Mouse (Mus musculus): Measurements from ENCODE around the gene Eps15l1. TPM values are rescaled to one million over a fixed set of nuclear protein-coding genes. Genes with fewer than 3 reads are reported as not detected.

The Eps15l1 gene
- polyA plus RNA-seq (2016; fragmentation: Nextera tagmentation; extraction: Ambion mirVana): 74.3 and 74.5 TPM in 2 replicates

GRCm38 (mm10) chr8:72421362-72422335, at the start of gene Eps15l1:
TSS of gene Eps15l1 (minus strand) at chr8:72421460.
- WGBS: under 1% methylated on average over 48 of the region's 48 CpGs
- H3K9ac ChIP-seq: peak within 1 kb of the TSS; percentile 86
- H3K4me3 ChIP-seq: peak within 1 kb of the TSS; percentile 78
- H3K4me2 ChIP-seq (replicated peaks): peak within 1 kb of the TSS; percentile 65
- H3K4me1 ChIP-seq: peaks cover 31% of the 10 kb centered on the region
- H3K36me3 ChIP-seq: peaks cover 4% of the 10 kb centered on the region; the same call in 1 of the 2 replicates
- no peaks in the 10 kb centered on the region for H3K9me3 ChIP-seq (replicated peaks)
- peak within 1 kb of the TSS; percentile 85 for H3K27ac ChIP-seq
- no peaks in the 10 kb centered on the region for H3K27me3 ChIP-seq
- peak; percentile 98 for ATAC-seq (ENCODE audit: low FRiP score)

DNA sequence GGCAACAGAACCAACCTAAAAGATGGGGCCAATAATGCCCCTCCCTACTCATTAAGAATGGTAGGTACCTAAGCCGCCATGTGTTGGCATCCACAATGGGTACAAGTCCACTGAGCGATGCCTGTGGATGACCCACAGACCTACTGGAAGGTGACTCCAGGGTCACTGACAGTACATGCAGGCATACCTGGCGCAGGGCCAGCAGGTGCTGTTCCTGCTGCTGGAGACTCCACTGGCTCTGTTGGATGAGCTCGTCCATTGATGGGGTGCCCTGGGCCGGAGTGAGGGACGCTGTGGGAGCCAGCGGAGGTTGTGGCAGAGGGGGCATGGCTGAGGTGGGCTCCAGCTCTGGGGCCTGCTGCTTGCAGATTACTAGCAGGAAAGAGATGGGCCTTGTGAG, 49.4 kb upstream of the Eps15l1 start:
- ATAC-seq (ENCODE audit: low FRiP score): no peak
- H3K36me3 ChIP-seq: peaks cover 76% of the 10 kb centered on the region

DNA sequence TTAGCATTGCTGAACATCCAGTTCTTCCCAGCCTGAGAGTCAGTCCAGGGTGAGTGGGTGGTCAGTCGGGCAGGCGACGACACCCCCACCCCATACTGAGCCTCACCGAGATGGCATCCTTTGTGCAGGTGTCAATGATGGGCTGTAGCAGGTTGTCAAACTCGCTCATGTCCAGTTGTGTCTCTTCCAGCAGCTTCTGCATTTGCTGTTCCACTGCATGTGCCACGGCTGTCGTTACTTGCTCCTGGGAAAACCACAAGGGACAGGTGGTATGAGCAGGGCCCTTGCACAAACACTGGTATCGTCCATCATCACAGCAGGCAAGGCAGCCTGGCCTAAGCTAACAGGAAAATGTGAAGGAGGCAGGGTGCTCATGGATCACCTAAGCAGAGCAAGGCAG, 48.7 kb upstream of the Eps15l1 start:
- no peak overlapping the region for H3K4me3 ChIP-seq
- H3K27me3 ChIP-seq: no peaks in the 10 kb centered on the region
- H3K27ac ChIP-seq: no peak overlapping the region
- H3K9me3 ChIP-seq (replicated peaks): no peaks in the 10 kb centered on the region
- H3K9ac ChIP-seq: no peak overlapping the region
- ATAC-seq (ENCODE audit: low FRiP score): no peak
- H3K4me2 ChIP-seq (replicated peaks): no peak overlapping the region
- WGBS: 90% methylated on average over 8 of the region's 8 CpGs
- peaks cover 9% of the 10 kb centered on the region for H3K4me1 ChIP-seq
- H3K36me3 ChIP-seq: peaks cover 83% of the 10 kb centered on the region

More for the DNA sequence above, 49.4 kb upstream of the Eps15l1 start:
- Histone ChIP-seq H3K9ac (no peak overlapping the region), H3K4me2 (replicated peaks) (no peak overlapping the region), H3K4me3 (no peak overlapping the region), H3K4me1 (peaks cover 10% of the 10 kb centered on the region), H3K27me3 (no peaks in the 10 kb centered on the region), H3K27ac (no peak overlapping the region), H3K9me3 (replicated peaks) (no peaks in the 10 kb centered on the region)
- 96% methylated on average over 7 of the region's 7 CpGs for WGBS

- Histone ChIP-seq H3K27ac (no peak overlapping the region), H3K36me3 (peaks cover 90% of the 10 kb centered on the region)
- 95% methylated on average over 2 of the region's 2 CpGs for WGBS
These were observed 48.0 kb upstream of the Eps15l1 start for GRCm38 (mm10) chr8:72469243-72469642.

GRCm38 (mm10) chr8:72464211-72464610, 43.0 kb upstream of the Eps15l1 start:
- H3K36me3 ChIP-seq: peaks cover 100% of the 10 kb centered on the region
- over 99% methylated on average over 10 of the region's 10 CpGs for WGBS
- no peaks in the 10 kb centered on the region for H3K9me3 ChIP-seq (replicated peaks)
- H3K4me2 ChIP-seq (replicated peaks): no peak overlapping the region
- ATAC-seq (ENCODE audit: low FRiP score): no peak
- H3K27ac ChIP-seq: no peak overlapping the region
- H3K4me3 ChIP-seq: no peak overlapping the region
- no peaks in the 10 kb centered on the region for H3K4me1 ChIP-seq
- no peaks in the 10 kb centered on the region for H3K27me3 ChIP-seq
- H3K9ac ChIP-seq: no peak overlapping the region

More at GRCm38 (mm10) chr8:72469243-72469642, 48.0 kb upstream of the Eps15l1 start:
- no peak for ATAC-seq (ENCODE audit: low FRiP score)
- H3K9ac ChIP-seq: no peak overlapping the region
- no peak overlapping the region for H3K4me3 ChIP-seq
- peaks cover 7% of the 10 kb centered on the region for H3K4me1 ChIP-seq
- H3K27me3 ChIP-seq: no peaks in the 10 kb centered on the region
- H3K4me2 ChIP-seq (replicated peaks): no peak overlapping the region
- no peaks in the 10 kb centered on the region for H3K9me3 ChIP-seq (replicated peaks)

DNA sequence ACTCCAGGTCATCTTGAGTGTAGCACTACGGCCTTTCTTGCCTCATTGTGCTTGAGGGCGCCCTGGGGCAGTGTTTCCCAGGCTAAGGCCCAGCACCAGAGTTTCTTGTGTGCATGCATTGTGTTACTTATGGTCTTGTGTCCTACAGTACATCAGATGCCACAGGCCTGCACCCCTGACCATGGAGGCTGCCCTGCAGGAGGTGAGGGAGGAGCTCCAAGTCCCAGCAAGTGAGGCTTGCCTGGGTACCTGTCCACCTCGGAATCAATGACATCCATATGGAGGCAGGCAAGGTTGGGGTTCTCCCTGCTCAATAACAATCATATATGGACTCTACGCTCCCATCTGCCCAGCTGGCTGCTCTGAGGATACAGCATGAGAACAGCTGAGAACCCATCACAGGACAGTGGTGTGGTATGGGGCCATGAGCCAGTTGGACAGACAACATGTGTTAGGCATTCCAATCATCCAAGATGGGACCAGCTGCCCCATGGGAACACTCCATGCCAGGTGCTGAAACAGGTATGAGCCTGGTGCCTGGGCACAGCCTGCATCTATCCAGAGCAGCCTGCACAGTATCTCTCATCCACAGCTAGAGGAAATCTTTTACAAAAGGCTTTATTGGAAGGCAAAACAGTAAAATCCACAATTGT, 38.7 kb upstream of the Eps15l1 start:
- Histone ChIP-seq H3K36me3 (peaks cover 83% of the 10 kb centered on the region), H3K4me2 (replicated peaks) (no peak overlapping the region), H3K9me3 (replicated peaks) (no peaks in the 10 kb centered on the region), H3K27me3 (no peaks in the 10 kb centered on the region), H3K4me1 (no peaks in the 10 kb centered on the region), H3K27ac (no peak overlapping the region), H3K9ac (no peak overlapping the region), H3K4me3 (no peak overlapping the region)
- no peak for ATAC-seq (ENCODE audit: low FRiP score)
- WGBS: 93% methylated on average over 4 of the region's 4 CpGs

- 89% methylated on average over 6 of the region's 6 CpGs for WGBS
- H3K36me3 ChIP-seq: peaks cover 82% of the 10 kb centered on the region
- ATAC-seq (ENCODE audit: low FRiP score): no peak
These were observed 37.2 kb upstream of the Eps15l1 start for GRCm38 (mm10) chr8:72458457-72458856.

DNA sequence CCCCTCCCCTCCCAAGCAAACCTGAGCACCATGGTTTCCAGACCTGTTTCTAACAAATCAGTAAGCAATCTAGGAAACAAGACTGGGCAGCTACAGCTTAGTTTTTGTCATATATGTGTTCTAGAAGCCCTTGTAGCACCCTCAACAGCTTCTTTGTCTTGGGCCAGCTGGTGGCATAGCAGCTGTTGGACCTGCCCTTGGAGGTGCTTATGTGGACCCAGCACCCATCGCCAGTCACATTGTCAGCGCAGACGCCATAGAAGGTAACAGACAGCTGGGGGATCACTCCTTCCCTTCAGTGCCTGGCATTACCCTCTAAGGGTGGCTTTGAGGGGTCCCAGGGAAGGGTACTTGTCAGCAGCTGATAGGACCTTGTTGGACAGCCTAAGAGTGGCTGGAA, 36.5 kb upstream of the Eps15l1 start:
- Histone ChIP-seq H3K9me3 (replicated peaks) (peaks cover 7% of the 10 kb centered on the region; the same call in 1 of the 2 replicates), H3K27ac (no peak overlapping the region), H3K36me3 (peaks cover 82% of the 10 kb centered on the region), H3K4me2 (replicated peaks) (no peak overlapping the region), H3K27me3 (no peaks in the 10 kb centered on the region), H3K4me3 (no peak overlapping the region), H3K9ac (no peak overlapping the region), H3K4me1 (no peaks in the 10 kb centered on the region)
- WGBS: 100% methylated on average over 3 of the region's 3 CpGs
- ATAC-seq (ENCODE audit: low FRiP score): no peak

More at GRCm38 (mm10) chr8:72458457-72458856, 37.2 kb upstream of the Eps15l1 start:
- Histone ChIP-seq H3K4me3 (no peak overlapping the region), H3K27me3 (no peaks in the 10 kb centered on the region), H3K4me1 (no peaks in the 10 kb centered on the region), H3K9me3 (replicated peaks) (peaks cover 6% of the 10 kb centered on the region; the same call in 1 of the 2 replicates), H3K27ac (no peak overlapping the region), H3K4me2 (replicated peaks) (no peak overlapping the region), H3K9ac (no peak overlapping the region)

- Histone ChIP-seq H3K4me1 (no peaks in the 10 kb centered on the region), H3K36me3 (peaks cover 70% of the 10 kb centered on the region), H3K9me3 (replicated peaks) (peaks cover 7% of the 10 kb centered on the region; the same call in 1 of the 2 replicates), H3K9ac (no peak overlapping the region), H3K4me2 (replicated peaks) (no peak overlapping the region), H3K27ac (no peak overlapping the region), H3K4me3 (no peak overlapping the region), H3K27me3 (no peaks in the 10 kb centered on the region)
- WGBS: 90% methylated on average over 4 of the region's 4 CpGs
- no peak for ATAC-seq (ENCODE audit: low FRiP score)
These were observed 34.1 kb upstream of the Eps15l1 start for GRCm38 (mm10) chr8:72455317-72455716.

DNA sequence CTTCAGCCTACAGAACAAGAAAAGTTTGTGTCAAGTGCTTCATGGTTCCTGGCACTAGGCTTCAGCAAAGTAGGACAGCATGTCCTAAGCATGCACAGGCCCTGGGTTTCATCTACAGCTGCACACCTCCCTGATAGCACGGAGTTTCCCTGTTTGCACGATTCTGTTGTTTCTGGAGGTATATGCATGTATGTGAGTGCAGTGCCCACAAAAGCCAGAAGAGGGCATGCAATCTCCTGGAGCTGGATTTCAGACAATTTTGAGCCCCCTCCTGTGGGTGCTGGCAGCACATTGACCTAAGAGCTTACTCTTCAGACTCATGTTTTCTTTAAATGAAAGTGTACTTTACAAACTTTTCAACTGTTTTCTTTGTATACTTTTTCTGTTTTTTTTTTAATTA, 32.6 kb upstream of the Eps15l1 start:
- H3K27me3 ChIP-seq: no peaks in the 10 kb centered on the region
- no peak overlapping the region for H3K9ac ChIP-seq
- H3K27ac ChIP-seq: no peak overlapping the region
- H3K4me3 ChIP-seq: no peak overlapping the region
- H3K36me3 ChIP-seq: peaks cover 72% of the 10 kb centered on the region
- H3K4me2 ChIP-seq (replicated peaks): no peak overlapping the region
- H3K9me3 ChIP-seq (replicated peaks): peaks cover 7% of the 10 kb centered on the region; the same call in 1 of the 2 replicates
- 92% methylated on average over 2 of the region's 2 CpGs for WGBS
- ATAC-seq (ENCODE audit: low FRiP score): no peak
- H3K4me1 ChIP-seq: no peaks in the 10 kb centered on the region

- Histone ChIP-seq H3K36me3 (peaks cover 70% of the 10 kb centered on the region), H3K9ac (no peak overlapping the region), H3K9me3 (replicated peaks) (peaks cover 7% of the 10 kb centered on the region; the same call in 1 of the 2 replicates), H3K27ac (no peak overlapping the region), H3K4me3 (no peak overlapping the region), H3K4me2 (replicated peaks) (no peak overlapping the region), H3K27me3 (no peaks in the 10 kb centered on the region), H3K4me1 (peaks cover 2% of the 10 kb centered on the region; the same call in 1 of the 2 replicates)
- WGBS: 84% methylated on average over 8 of the region's 8 CpGs
- ATAC-seq (ENCODE audit: low FRiP score): no peak
These were observed 30.3 kb upstream of the Eps15l1 start for GRCm38 (mm10) chr8:72451516-72451915.

- peaks cover 8% of the 10 kb centered on the region; the same call in 1 of the 2 replicates for H3K4me1 ChIP-seq
- WGBS: 96% methylated on average over 6 of the region's 6 CpGs
These were observed 23.8 kb upstream of the Eps15l1 start for GRCm38 (mm10) chr8:72445071-72445470.

More at GRCm38 (mm10) chr8:72445071-72445470, 23.8 kb upstream of the Eps15l1 start:
- no peak overlapping the region for H3K4me2 ChIP-seq (replicated peaks)
- H3K36me3 ChIP-seq: peaks cover 25% of the 10 kb centered on the region
- no peak for ATAC-seq (ENCODE audit: low FRiP score)
- no peak overlapping the region for H3K9ac ChIP-seq
- no peaks in the 10 kb centered on the region for H3K27me3 ChIP-seq
- no peak overlapping the region for H3K27ac ChIP-seq
- no peak overlapping the region for H3K4me3 ChIP-seq
- H3K9me3 ChIP-seq (replicated peaks): no peaks in the 10 kb centered on the region
